Mouse (Mus musculus) hindbrain, embryonic 16.5 days (tissue): Measurements from ENCODE around the gene Usp44. TPM values are rescaled to one million over a fixed set of nuclear protein-coding genes. Genes with fewer than 3 reads are reported as not detected.
"Not testable (repeated sequence)": the region's sequence is repeated elsewhere in the genome, so short reads cannot be mapped to it uniquely, and the experiment has no call there.

Experiments
- ATAC-seq: fragments of 200-750 bp; cut with Nextera tagmentation; 2 replicates; pipeline ENCODE4 v1.8.0; 2017; ENCODE audit warnings: moderate TSS enrichment, moderate library complexity
- H3K27ac ChIP-seq: fragments of 300-500 bp; sonication (generic); 2 replicates; pipeline ENCODE4 v1.5.1; 2014; ENCODE audit warnings: low read depth, mild to moderate bottlenecking, control low read depth, low read length, moderate library complexity
- H3K27me3 ChIP-seq: fragments of 300-500 bp; sonication (generic); replicated peaks from 2 replicates; pipeline ENCODE4 v1.6.1; 2014; ENCODE audit warnings: low read length; ENCODE audit not compliant: control insufficient read depth, insufficient read depth
- H3K36me3 ChIP-seq: fragments of 300-500 bp; sonication (generic); 2 replicates; pipeline ENCODE4 v1.6.1; 2014; ENCODE audit warnings: mild to moderate bottlenecking, low read length, moderate library complexity, mixed read lengths; ENCODE audit not compliant: control insufficient read depth, insufficient read depth
- H3K4me1 ChIP-seq: fragments of 300-500 bp; sonication (generic); 2 replicates; pipeline ENCODE4 v1.6.1; 2014; ENCODE audit warnings: low read depth, low read length; ENCODE audit not compliant: control insufficient read depth, insufficient read depth
- H3K4me2 ChIP-seq: fragments of 300-500 bp; sonication (generic); 2 replicates; pipeline ENCODE4 v1.6.1; 2014; ENCODE audit warnings: mild to moderate bottlenecking, low read length, control low read depth, moderate library complexity
- H3K4me3 ChIP-seq: fragments of 300-500 bp; sonication (generic); 2 replicates; pipeline ENCODE4 v1.5.1; 2014; ENCODE audit warnings: mild to moderate bottlenecking, low read length, control low read depth, moderate library complexity
- H3K9ac ChIP-seq: fragments of 300-500 bp; sonication (generic); 2 replicates; pipeline ENCODE4 v1.6.1; 2014; ENCODE audit warnings: low read depth, mild to moderate bottlenecking, control low read depth, low read length, moderate library complexity
- H3K9me3 ChIP-seq: fragments of 300-500 bp; sonication (generic); 2 replicates; pipeline ENCODE4 v1.6.1; 2014; ENCODE audit warnings: mild to moderate bottlenecking, low read length, moderate library complexity; ENCODE audit not compliant: control insufficient read depth
- WGBS: fragments of 180-500 bp; shearing (Covaris S2); extraction: QIAGEN DNeasy Blood & Tissue Kit; methylation state at CpG from one replicate; pipeline ENCODE4 v1.1.7; 2014; 5-methylcytosine and 5-hydroxymethylcytosine counted together
- polyA plus RNA-seq: library from polyadenylated mRNA; unstranded; fragments of >200 nt; fragmentation: Nextera tagmentation; extraction: Ambion mirVana; gene quantifications from 2 replicates; pipeline ENCODE4 v1.2.1, GENCODE M21; 2015

The Usp44 gene
- 0.27 and 0.29 TPM in 2 replicates for polyA plus RNA-seq

DNA sequence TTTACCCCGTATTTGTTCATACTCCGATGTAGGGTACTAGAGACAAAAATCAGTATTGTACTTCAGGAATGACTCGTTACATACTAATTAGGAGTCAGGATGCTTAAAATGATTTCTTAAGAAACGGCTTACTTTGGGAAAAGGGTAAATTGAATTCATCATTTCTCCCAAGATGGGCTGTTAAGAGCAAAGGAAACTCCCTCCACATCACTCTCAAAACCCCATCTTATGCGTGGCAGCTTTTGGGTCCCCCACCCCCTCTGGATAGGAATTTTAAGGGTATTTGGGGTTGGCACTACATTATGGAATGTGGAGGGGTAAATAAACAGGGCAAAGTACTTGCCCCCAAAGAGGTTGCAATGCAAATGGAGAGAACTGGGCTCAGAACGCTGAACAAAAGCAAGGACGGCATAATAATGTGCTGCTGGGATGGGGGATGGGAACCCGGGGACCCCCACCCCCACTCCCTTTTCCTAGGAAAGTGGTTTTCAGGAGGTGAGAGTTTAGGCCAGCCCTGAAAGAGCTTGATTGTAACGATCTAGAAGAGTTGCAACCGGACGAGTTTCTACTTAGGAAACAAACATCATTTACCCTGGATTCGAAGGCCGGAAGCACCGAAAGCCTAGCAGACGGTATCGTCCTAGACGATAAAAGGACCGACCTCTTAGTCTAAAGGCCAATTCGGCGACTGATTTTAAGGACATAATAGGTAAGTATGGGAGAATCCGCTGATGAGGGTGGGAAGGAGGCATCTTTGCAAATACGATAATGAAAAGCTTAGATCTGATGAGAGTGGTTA, at the start of gene Usp44:
Gene Usp44 (plus strand): TSS at position 625 of the 799 bp plus-strand sequence.
- WGBS = 12% methylated on average over 22 of the region's 22 CpGs
- no peaks in the 10 kb centered on the region for H3K36me3 ChIP-seq
- no peak within 1 kb of the TSS for H3K4me3 ChIP-seq
- no peaks in the 10 kb centered on the region for H3K9me3 ChIP-seq
- H3K4me1 ChIP-seq = peaks cover 10% of the 10 kb centered on the region
- no peak within 1 kb of the TSS for H3K4me2 ChIP-seq
- H3K27ac ChIP-seq = no peak within 1 kb of the TSS
- no peak for ATAC-seq
- no peak within 1 kb of the TSS for H3K9ac ChIP-seq
- peaks cover 28% of the 10 kb centered on the region for H3K27me3 ChIP-seq

DNA sequence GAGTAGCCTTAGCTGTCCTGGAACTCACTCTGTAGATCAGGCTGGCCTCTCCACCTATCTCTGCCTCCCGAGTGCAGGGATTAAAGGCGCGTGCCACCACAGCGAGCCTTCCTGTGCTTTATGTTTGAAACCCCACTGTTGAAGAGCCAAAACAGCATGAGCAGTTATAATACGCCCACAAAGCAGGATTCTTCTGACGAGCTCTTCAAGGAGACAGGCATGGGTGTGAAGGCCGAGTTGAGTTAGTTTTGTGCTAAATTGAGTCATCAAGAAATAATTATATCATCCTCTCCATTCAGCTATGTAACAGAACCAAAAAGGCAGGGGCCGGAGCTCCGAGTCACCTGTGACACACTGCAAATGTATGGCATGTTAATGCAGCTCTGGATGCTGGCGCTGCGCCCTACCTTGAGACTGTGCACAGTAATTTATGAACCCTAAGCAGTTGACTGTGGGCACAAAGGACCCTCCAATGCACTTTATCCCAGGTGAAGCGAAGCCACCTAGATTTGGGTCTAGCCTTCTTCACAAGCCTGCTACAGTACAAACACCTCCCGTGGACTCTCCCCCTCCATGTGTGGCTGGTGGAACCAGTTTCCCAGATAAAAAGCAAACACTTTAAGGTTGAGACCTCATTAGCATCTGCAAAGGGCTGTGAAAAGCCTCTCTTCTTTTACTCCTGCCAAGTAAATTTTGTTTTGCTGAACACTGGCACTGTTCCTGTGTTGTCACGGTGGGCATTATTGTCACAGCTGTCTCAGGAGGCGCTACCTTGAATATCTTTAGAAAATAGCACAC, 47.9 kb upstream of the Usp44 start:
- Histone ChIP-seq H3K4me3 (no peak overlapping the region), H3K9me3 (no peaks in the 10 kb centered on the region), H3K27me3 (no peaks in the 10 kb centered on the region), H3K4me1 (no peaks in the 10 kb centered on the region), H3K36me3 (no peaks in the 10 kb centered on the region), H3K27ac (no peak overlapping the region), H3K4me2 (no peak overlapping the region), H3K9ac (no peak overlapping the region)
- WGBS = 62% methylated on average over 15 of the region's 15 CpGs
- ATAC-seq = no peak

DNA sequence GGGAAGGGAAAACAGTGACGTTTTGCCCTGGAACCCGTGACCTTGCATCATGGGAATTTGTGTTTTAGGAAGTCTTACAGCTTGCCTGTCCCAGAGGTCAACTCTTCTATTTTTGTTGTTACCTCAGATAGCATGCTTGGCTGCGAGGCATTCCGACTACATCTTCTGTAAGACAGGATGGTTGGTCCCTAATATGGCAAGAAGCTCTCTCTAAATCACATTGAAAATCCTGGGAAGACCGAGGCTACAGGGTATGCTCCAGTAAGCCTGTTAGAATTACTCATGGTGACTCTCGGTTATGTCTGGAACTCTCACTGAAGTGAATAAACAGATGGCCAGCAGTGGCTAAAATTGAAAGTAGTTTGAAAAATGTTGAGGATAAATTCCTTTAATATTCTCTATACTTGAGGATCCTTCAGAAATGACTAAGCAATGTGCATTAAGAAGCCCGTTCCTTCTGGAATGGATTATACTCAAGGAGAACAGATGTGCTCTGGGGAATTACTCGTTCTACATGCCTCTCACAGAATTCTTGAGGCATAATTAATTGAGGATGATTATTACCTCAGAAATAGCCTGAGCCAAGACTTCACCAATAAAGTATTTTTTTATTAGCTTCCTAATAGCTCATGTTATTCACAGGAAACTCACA, 31.5 kb upstream of the Usp44 start:
- Histone ChIP-seq H3K4me2 (no peak overlapping the region), H3K9ac (no peak overlapping the region), H3K4me1 (0 out of 2 replicates have a peak, but pooled peaks cover 3% of the 10 kb centered on the region), H3K36me3 (no peaks in the 10 kb centered on the region), H3K27ac (no peak overlapping the region), H3K27me3 (no peaks in the 10 kb centered on the region), H3K4me3 (no peak overlapping the region), H3K9me3 (no peaks in the 10 kb centered on the region)
- WGBS = 70% methylated on average over 8 of the region's 8 CpGs
- no peak for ATAC-seq

GRCm38 (mm10) chr10:93800363-93800722, 31.0 kb upstream of the Usp44 start:
- H3K27ac ChIP-seq = no peak overlapping the region
- H3K27me3 ChIP-seq = no peaks in the 10 kb centered on the region
- H3K9me3 ChIP-seq = no peaks in the 10 kb centered on the region
- 0 out of 2 replicates have a peak, but pooled peaks cover 3% of the 10 kb centered on the region for H3K4me1 ChIP-seq
- no peak overlapping the region for H3K4me3 ChIP-seq
- H3K4me2 ChIP-seq = no peak overlapping the region
- no peaks in the 10 kb centered on the region for H3K36me3 ChIP-seq
- 71% methylated on average over 4 of the region's 4 CpGs for WGBS
- no peak overlapping the region for H3K9ac ChIP-seq
- ATAC-seq = no peak

GRCm38 (mm10) chr10:93800895-93801294, 30.5 kb upstream of the Usp44 start:
- H3K4me3 ChIP-seq = no peak overlapping the region
- H3K9ac ChIP-seq = no peak overlapping the region
- H3K4me1 ChIP-seq = 0 out of 2 replicates have a peak, but pooled peaks cover 3% of the 10 kb centered on the region
- WGBS = 81% methylated on average over 5 of the region's 5 CpGs
- H3K27me3 ChIP-seq = no peaks in the 10 kb centered on the region
- H3K27ac ChIP-seq = no peak overlapping the region
- ATAC-seq = no peak
- no peaks in the 10 kb centered on the region for H3K36me3 ChIP-seq
- H3K4me2 ChIP-seq = no peak overlapping the region
- no peaks in the 10 kb centered on the region for H3K9me3 ChIP-seq

GRCm38 (mm10) chr10:93803199-93803598, 28.2 kb upstream of the Usp44 start:
- no peak overlapping the region for H3K4me2 ChIP-seq
- no peak overlapping the region for H3K9ac ChIP-seq
- no peaks in the 10 kb centered on the region for H3K36me3 ChIP-seq
- H3K27ac ChIP-seq = no peak overlapping the region
- H3K9me3 ChIP-seq = no peaks in the 10 kb centered on the region
- no peak overlapping the region for H3K4me3 ChIP-seq
- no peak for ATAC-seq
- no peaks in the 10 kb centered on the region for H3K27me3 ChIP-seq
- 77% methylated on average over 6 of the region's 6 CpGs for WGBS
- 0 out of 2 replicates have a peak, but pooled peaks cover 3% of the 10 kb centered on the region for H3K4me1 ChIP-seq

DNA sequence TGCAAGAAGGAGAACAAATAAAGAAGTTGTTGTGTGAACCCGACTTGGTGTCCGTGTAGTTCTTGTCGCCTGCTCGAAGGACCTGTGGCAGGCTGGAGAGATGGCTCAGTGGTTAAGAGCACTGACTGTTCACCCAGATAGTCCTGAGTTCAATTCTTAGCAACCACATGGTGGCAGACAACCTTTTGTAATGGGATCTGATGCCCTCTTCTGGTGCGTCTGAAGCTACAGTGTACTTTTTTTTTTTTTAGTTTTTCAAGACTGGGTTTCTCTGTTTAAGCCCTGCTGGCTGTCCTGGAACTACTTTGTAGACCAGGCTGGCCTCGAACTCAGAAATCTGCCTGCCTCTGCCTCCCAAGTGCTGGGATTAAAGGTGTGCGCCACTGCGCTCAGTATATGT, 21.9 kb upstream of the Usp44 start:
- 94% methylated on average over 8 of the region's 8 CpGs for whole genome bisulfite sequencing
- H3K27ac ChIP-seq, H3K4me2 ChIP-seq, H3K9ac ChIP-seq, ATAC-seq, H3K27me3 ChIP-seq, H3K36me3 ChIP-seq, H3K9me3 ChIP-seq, H3K4me3 ChIP-seq, H3K4me1 ChIP-seq: not testable (repeated sequence)

DNA sequence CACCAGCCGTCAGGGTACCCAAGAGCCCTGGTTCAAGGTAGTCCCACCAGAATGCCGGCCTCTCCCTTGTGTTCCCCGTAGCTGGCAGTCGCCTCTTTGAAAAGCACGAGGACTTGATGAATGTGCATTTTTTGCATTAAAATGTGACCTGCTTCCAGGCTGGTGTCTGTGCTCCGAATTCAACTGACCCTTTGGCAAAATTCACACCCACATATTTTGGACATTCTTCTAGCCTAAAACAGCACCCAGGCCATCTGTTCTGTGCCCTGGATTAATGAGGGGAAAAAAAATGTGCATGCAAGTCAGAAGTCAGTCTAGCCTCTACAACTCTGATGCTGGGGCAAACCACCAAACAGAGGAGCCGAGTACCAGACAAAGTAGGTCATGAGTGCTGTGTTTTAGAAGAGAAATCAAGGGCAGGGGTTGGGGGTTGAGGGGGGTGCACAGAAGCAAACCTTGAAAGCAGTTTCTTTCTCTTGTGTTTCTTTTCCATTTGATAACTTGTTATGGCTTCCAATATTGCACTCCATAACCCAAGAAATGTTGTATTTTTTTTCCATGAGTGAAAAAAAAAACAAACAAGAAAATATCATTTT, 20.7 kb upstream of the Usp44 start:
- ATAC-seq = no peak
- WGBS = 27% methylated on average over 7 of the region's 7 CpGs
- no peak overlapping the region for H3K4me2 ChIP-seq
- no peak overlapping the region for H3K9ac ChIP-seq
- H3K4me1 ChIP-seq = no peaks in the 10 kb centered on the region
- no peaks in the 10 kb centered on the region for H3K9me3 ChIP-seq
- no peak overlapping the region for H3K4me3 ChIP-seq
- H3K27me3 ChIP-seq = no peaks in the 10 kb centered on the region
- no peaks in the 10 kb centered on the region for H3K36me3 ChIP-seq
- no peak overlapping the region for H3K27ac ChIP-seq
